Mouse (Mus musculus) lung, postnatal 36 days (tissue): Measurements from ENCODE around the gene 4930435E12Rik.

Experiments used
- DNase-seq: peaks from one replicate; pipeline ENCODE4 v3.0.0; 2022; ENCODE audit warnings: mixed read lengths

4930435E12Rik gene

GRCm38 (mm10) chr16:38768386-38768785 lies 60.2 kb downstream of the 4930435E12Rik start:
- DNase-seq, result no peak

- peak; percentile 15 for DNase-seq
Measured at GRCm38 (mm10) chr16:38767761-38768160, 60.8 kb downstream of the 4930435E12Rik start.

GRCm38 (mm10) chr16:38766671-38767070 lies 61.9 kb downstream of the 4930435E12Rik start:
- DNase-seq, result no peak

GRCm38 (mm10) chr16:38763508-38763907 lies 65.0 kb downstream of the 4930435E12Rik start:
- DNase-seq, result no peak

GRCm38 (mm10) chr16:38762401-38762800 lies 66.1 kb downstream of the 4930435E12Rik start:
- peak; percentile 45 for DNase-seq
